Mouse (Mus musculus) midbrain, embryonic 14.5 days (tissue): ENCODE measurements around the gene Qrsl1. TPM values are rescaled to one million over a fixed set of nuclear protein-coding genes. Genes with fewer than 3 reads are reported as not detected.
"Not testable (repeated sequence)": the region's sequence is repeated elsewhere in the genome, so short reads cannot be mapped to it uniquely, and the experiment has no call there.

Experiments
- ATAC-seq: fragments of 200-750 bp; cut with Nextera tagmentation; 2 replicates; pipeline ENCODE4 v1.8.0; 2017; ENCODE audit warnings: moderate number of reproducible peaks, moderate library complexity; ENCODE audit not compliant: low FRiP score, low TSS enrichment
- DNase-seq: peaks from one replicate; pipeline ENCODE4 v3.0.0-alpha.2; 2015
- H3K27ac ChIP-seq: fragments of 300-500 bp; sonication (generic); replicated peaks from 2 replicates; pipeline ENCODE4 v1.5.1; 2014; ENCODE audit warnings: mild to moderate bottlenecking, low read depth, low read length, moderate library complexity
- H3K27me3 ChIP-seq: fragments of 300-500 bp; sonication (generic); 2 replicates; pipeline ENCODE4 v1.6.1; 2014; ENCODE audit warnings: low read length, control low read depth, mixed read lengths; ENCODE audit not compliant: control insufficient read depth, insufficient read depth
- H3K36me3 ChIP-seq: fragments of 300-500 bp; sonication (generic); 2 replicates; pipeline ENCODE4 v1.6.1; 2014; ENCODE audit warnings: low read length, control low read depth; ENCODE audit not compliant: control insufficient read depth, insufficient read depth
- H3K4me1 ChIP-seq: fragments of 300-500 bp; sonication (generic); 2 replicates; pipeline ENCODE4 v1.6.1; 2014; ENCODE audit warnings: mild to moderate bottlenecking, antibody characterized with exemption, low read length, control low read depth; ENCODE audit not compliant: control insufficient read depth, insufficient read depth
- H3K4me2 ChIP-seq: fragments of 300-500 bp; sonication (generic); 2 replicates; pipeline ENCODE4 v1.6.1; 2014; ENCODE audit warnings: mild to moderate bottlenecking, low read length, moderate library complexity
- H3K4me3 ChIP-seq: fragments of 300-500 bp; sonication (generic); replicated peaks from 2 replicates; pipeline ENCODE4 v1.5.1; 2014; ENCODE audit warnings: low read depth, low read length
- H3K9ac ChIP-seq: fragments of 300-500 bp; sonication (generic); replicated peaks from 2 replicates; pipeline ENCODE4 v1.6.1; 2014; ENCODE audit warnings: mild to moderate bottlenecking, low read length, moderate library complexity
- H3K9me3 ChIP-seq: fragments of 300-500 bp; sonication (generic); 2 replicates; pipeline ENCODE4 v1.6.1; 2016; ENCODE audit warnings: low read length, control low read depth, mixed read lengths; ENCODE audit not compliant: control insufficient read depth
- WGBS: fragments of 180-500 bp; shearing (Covaris S2); extraction: QIAGEN DNeasy Blood & Tissue Kit; methylation state at CpG from one replicate; pipeline ENCODE4 v1.1.7; 2014; 5-methylcytosine and 5-hydroxymethylcytosine counted together
- polyA plus RNA-seq: library from polyadenylated mRNA; unstranded; fragments of >200 nt; fragmentation: Nextera tagmentation; extraction: Ambion mirVana; gene quantifications from 2 replicates; pipeline ENCODE4 v1.2.1, GENCODE M21; 2014

Qrsl1 gene
- polyA plus RNA-seq: 24.2 and 24.8 TPM in 2 replicates

- H3K9ac ChIP-seq: peak within 1 kb of the TSS; percentile 74
- H3K4me2 ChIP-seq: peak within 1 kb of the TSS; percentile 66
- H3K36me3 ChIP-seq: no peaks in the 10 kb centered on the region
- peak; percentile 98 for ATAC-seq
- peak within 1 kb of the TSS; percentile 76 for H3K4me3 ChIP-seq
- whole genome bisulfite sequencing: under 1% methylated on average over 40 of the region's 40 CpGs
- H3K27ac ChIP-seq: peak within 1 kb of the TSS; percentile 76
- DNase-seq: peak; percentile 97
- no peaks in the 10 kb centered on the region for H3K9me3 ChIP-seq
- no peaks in the 10 kb centered on the region for H3K27me3 ChIP-seq
- peaks cover 13% of the 10 kb centered on the region; the same call in 1 of the 2 replicates for H3K4me1 ChIP-seq
Observed at GRCm38 (mm10) chr10:43901578-43902194, at the start of gene Qrsl1, which contains the start of gene Rtn4ip1. Gene Qrsl1, minus strand, starts transcription at chr10:43901745. Gene Rtn4ip1, plus strand, starts transcription at chr10:43901807.

DNA sequence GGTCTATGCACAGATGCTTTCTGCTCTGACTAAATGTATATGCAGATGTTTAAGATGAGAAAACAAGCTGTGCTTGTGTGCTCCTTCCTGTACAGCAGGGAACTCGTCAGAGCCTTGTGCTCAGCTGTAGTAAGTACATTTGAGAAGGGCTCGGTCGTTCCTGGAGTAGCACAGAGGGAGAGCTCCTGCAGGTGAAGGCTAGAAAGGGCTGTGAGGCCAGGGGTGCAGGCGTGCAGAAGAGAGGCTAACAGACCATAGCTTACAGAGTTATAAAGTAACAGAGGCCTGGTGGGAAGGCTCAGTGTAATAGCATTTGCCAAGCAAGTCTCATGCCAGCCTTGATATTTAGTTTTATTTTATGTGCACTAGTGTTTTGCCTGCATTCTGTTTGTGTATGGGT is 43.9 kb upstream of the Qrsl1 start:
- DNase-seq (no peak), ATAC-seq (no peak)
- no peaks in the 10 kb centered on the region for H3K9me3 ChIP-seq
- no peak overlapping the region for H3K4me3 ChIP-seq
- no peaks in the 10 kb centered on the region for H3K4me1 ChIP-seq
- 82% methylated on average over 4 of the region's 4 CpGs for WGBS
- H3K36me3 ChIP-seq: peaks cover 3% of the 10 kb centered on the region; the same call in 1 of the 2 replicates
- no peak overlapping the region for H3K4me2 ChIP-seq
- no peaks in the 10 kb centered on the region for H3K27me3 ChIP-seq
- H3K27ac ChIP-seq: no peak overlapping the region
- H3K9ac ChIP-seq: no peak overlapping the region

- H3K4me1 ChIP-seq: no peaks in the 10 kb centered on the region
- H3K27ac ChIP-seq: no peak overlapping the region
- 19% methylated on average over 4 of the region's 4 CpGs for WGBS
- H3K27me3 ChIP-seq: no peaks in the 10 kb centered on the region
- H3K36me3 ChIP-seq: peaks cover 3% of the 10 kb centered on the region; the same call in 1 of the 2 replicates
- peak; percentile 22 for DNase-seq
- no peak overlapping the region for H3K4me3 ChIP-seq
- no peak overlapping the region for H3K9ac ChIP-seq
- no peak for ATAC-seq
- H3K9me3 ChIP-seq: no peaks in the 10 kb centered on the region
- no peak overlapping the region for H3K4me2 ChIP-seq
Observed at GRCm38 (mm10) chr10:43943736-43944135, 42.2 kb upstream of the Qrsl1 start.

DNA sequence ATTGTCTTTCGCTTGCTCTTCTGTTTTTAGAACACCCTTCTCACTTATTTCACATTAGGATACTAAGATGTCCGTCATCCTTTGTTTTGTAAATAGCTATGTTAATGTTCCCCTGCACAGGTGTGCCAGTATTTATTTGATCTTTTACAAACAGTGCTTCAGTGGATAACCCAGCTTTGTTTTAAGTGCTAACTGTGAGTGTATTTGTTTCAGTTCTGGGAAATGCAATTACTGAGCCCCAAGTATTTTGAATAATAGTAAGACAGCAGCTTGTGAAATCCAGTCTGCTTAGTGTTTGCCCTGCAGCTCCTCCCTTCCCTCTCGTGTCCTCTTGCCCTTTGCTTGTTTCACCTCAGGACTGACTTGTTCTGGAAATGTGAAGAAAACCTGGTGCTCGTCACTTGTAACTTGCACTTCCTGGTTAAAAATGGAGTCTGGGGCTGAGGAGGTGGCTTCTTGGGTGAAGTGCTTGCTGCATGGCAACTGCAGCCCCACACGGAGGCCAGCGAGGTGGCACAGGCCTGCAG is 37.7 kb upstream of the Qrsl1 start:
- Histone ChIP-seq H3K36me3 (no peaks in the 10 kb centered on the region), H3K27me3 (no peaks in the 10 kb centered on the region), H3K9ac (no peak overlapping the region), H3K27ac (no peak overlapping the region), H3K4me3 (no peak overlapping the region), H3K4me1 (no peaks in the 10 kb centered on the region), H3K9me3 (no peaks in the 10 kb centered on the region), H3K4me2 (no peak overlapping the region)
- 85% methylated on average over 6 of the region's 6 CpGs for WGBS
- ATAC-seq: no peak
- no peak for DNase-seq

GRCm38 (mm10) chr10:43928596-43928995 is 27.1 kb upstream of the Qrsl1 start:
- no peak overlapping the region for H3K4me2 ChIP-seq
- 70% methylated on average over 5 of the region's 5 CpGs for WGBS

DNA sequence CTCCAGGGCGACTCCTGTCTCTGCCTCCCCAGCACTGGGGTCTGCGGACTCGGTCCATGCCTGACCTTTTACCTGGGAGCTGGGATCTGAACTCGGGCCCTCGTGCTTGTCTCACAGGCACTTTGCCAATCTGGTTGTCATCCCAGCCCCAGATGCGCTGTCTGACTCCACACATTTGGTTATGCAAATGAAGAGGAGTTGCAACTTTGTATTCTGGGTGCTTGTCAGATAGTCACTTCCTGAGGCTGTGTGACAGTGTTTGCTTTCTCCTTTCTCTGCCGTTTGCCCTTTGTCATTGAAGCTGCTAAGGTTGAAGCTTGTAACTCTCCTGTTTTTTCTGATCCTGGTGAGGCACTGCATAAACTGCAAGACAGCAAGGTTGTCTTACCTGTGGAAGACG is 26.2 kb upstream of the Qrsl1 start:
- Histone ChIP-seq H3K4me2 (no peak overlapping the region), H3K27me3 (no peaks in the 10 kb centered on the region), H3K36me3 (peaks cover 32% of the 10 kb centered on the region), H3K9me3 (no peaks in the 10 kb centered on the region), H3K4me1 (no peaks in the 10 kb centered on the region), H3K4me3 (no peak overlapping the region), H3K9ac (no peak overlapping the region), H3K27ac (no peak overlapping the region)
- WGBS: 86% methylated on average over 8 of the region's 8 CpGs
- DNase-seq: no peak
- ATAC-seq: no peak

More at GRCm38 (mm10) chr10:43928596-43928995, 27.1 kb upstream of the Qrsl1 start:
- no peaks in the 10 kb centered on the region for H3K4me1 ChIP-seq
- H3K9ac ChIP-seq: no peak overlapping the region
- H3K27me3 ChIP-seq: no peaks in the 10 kb centered on the region
- H3K9me3 ChIP-seq: no peaks in the 10 kb centered on the region
- ATAC-seq (no peak), DNase-seq (no peak)
- H3K27ac ChIP-seq: no peak overlapping the region
- H3K36me3 ChIP-seq: peaks cover 32% of the 10 kb centered on the region
- H3K4me3 ChIP-seq: no peak overlapping the region

GRCm38 (mm10) chr10:43925776-43926175 is 24.2 kb upstream of the Qrsl1 start:
- not testable (repeated sequence) for H3K27me3 ChIP-seq, DNase-seq, H3K4me1 ChIP-seq, H3K27ac ChIP-seq, H3K9me3 ChIP-seq, ATAC-seq, H3K9ac ChIP-seq, H3K4me2 ChIP-seq, H3K4me3 ChIP-seq
- 94% methylated on average over 8 of the region's 9 CpGs for WGBS
- peaks cover 21% of the 10 kb centered on the region; the same call in 1 of the 2 replicates for H3K36me3 ChIP-seq

DNA sequence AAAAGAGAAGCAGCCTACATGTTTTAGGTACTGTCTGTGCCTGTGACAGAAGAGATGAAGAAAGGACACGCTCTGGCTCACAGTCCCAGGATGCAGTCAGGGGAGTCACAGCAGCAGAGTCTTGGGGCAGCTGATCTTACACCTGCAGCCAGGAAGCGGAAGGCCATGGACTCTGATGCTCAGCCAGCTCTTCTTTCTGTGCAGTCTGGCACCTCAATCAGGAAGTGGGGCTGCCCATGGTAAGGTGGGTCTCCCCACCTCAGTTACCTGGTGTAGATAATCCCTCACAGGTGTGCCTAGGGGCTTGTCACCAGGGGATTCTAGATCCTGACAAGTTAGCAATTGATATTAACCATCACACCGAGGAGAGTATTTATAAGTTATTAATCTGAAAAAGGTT is 21.6 kb upstream of the Qrsl1 start:
- H3K9me3 ChIP-seq: no peaks in the 10 kb centered on the region
- no peak overlapping the region for H3K9ac ChIP-seq
- 95% methylated on average over 3 of the region's 3 CpGs for WGBS
- no peak overlapping the region for H3K27ac ChIP-seq
- H3K4me3 ChIP-seq: no peak overlapping the region
- H3K4me2 ChIP-seq: no peak overlapping the region
- H3K27me3 ChIP-seq: no peaks in the 10 kb centered on the region
- no peak for ATAC-seq
- DNase-seq: no peak
- H3K36me3 ChIP-seq: peaks cover 5% of the 10 kb centered on the region; the same call in 1 of the 2 replicates
- H3K4me1 ChIP-seq: no peaks in the 10 kb centered on the region
